Mouse (Mus musculus) embryo, embryonic 11.5 days (tissue): Measurements from ENCODE around the gene Epha2.
A peak's percentile ranks its signal among the peaks of the same experiment; 100 is the strongest.

Source experiments
- DNase-seq: peaks from one replicate; pipeline ENCODE4 v3.0.0-alpha.2; 2012; ENCODE audit warnings: low read depth, low spot score

Epha2 gene

GRCm38 (mm10) chr4:141279783-141280182, 21.3 kb upstream of the Epha2 start:
- DNase-seq, result no peak

GRCm38 (mm10) chr4:141280471-141280870, 20.6 kb upstream of the Epha2 start:
- DNase-seq, result no peak

DNA sequence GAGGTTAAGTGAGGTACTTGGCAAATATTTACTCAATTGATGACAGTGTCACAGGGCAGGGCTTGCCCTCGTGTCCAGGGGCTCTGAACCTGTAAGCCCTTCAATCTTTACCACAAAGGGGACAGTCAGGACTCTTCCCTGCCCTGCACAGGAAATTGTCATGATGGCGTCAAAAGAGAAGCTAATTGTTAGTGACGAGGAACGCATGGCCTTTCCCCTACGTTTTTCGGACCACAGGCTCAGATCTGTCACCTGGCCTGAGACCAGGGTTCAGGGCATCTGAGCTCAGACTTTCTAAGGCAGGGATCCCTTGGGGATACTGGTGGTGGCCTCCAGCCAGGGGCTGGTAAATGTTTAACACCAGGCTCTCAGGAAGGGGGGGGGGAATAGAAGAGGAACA, 19.9 kb upstream of the Epha2 start:
- no peak for DNase-seq

DNA sequence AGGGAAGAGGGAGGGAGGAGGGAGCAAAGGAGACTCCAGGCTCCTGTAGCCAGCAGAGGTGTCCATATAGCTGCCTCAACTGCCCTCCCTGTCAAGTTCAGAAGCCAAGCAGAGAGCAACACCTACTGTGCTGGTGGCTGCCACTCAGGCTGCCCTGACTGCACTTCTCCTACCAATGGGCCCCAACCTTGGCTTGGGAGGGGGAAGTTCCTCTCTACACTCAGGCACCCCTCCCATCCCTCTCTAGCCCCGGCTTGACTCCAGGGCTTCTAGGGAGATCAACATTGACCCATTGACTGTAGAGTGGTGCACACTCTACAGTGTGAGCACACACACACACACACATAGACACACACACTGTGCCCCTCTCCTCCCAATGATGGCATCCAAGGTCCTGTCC, 19.5 kb upstream of the Epha2 start:
- no peak for DNase-seq

DNA sequence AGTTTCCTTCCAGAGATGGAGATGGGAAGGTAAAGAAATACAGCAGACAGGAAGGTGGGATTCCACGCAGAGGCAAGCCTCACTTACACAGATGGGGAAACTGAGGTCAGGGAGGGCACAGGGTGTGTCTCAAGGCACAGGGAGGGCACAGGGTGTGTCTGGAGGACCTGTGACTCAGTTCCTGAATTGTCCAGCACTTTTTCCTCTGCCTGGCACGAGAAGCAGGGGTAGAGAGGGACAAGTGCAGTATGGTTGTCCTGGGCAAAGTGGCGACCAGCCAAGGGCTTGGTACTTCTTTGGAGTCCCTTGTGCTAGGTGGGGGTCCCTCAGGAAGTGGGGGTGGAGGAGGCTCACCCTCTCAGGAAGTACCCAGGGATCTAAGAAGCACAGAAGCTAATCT, 19.0 kb upstream of the Epha2 start:
- DNase-seq, result no peak

DNA sequence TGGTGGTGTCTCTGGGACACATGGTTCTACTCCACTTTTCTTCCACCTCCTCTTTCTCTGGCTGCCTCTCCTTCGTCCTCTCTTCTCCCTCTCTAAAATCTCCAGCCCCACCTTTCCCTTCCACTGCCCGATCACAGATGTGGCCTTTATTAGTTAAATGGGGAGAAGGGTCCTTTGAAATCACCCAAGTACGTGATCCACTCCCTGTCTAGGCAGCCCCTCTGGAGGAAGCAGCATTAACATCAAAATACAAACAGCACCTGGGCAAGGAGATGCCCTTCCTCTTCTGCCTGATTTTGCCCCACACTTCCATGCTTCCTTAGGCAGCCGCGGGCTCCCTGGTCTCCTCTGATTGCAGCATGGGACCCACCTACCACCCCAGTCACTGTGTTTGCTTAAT, 18.4 kb upstream of the Epha2 start:
- no peak for DNase-seq

GRCm38 (mm10) chr4:141283176-141283878, 17.7 kb upstream of the Epha2 start:
- DNase-seq, result no peak

DNA sequence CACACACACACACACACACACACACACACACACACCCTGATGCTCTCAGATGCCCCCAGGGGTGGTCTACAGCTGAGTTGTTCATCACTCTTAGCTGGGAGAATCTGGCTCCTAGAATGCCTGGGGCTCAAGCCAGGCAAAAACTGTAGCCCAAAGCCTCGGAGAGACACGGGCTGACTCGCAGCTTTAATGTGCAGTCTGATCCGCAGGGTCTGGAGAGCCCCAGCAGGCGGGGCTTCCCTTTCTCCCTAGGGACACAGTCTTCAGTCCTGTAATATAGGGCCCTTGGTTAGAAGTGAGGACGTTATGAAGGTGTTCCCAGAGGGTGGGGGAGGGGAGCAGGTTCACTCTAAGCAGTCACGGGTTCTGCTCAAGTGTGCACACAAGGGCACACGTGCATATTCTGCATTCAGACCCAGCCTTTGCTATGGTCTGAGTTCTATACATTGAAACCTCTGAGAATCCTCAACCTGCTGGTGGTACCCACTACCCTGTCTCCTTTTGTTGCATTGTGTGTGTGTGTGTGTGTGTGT, 17.1 kb upstream of the Epha2 start:
- DNase-seq, result no peak

GRCm38 (mm10) chr4:141284486-141284885, 16.6 kb upstream of the Epha2 start:
- no peak for DNase-seq

GRCm38 (mm10) chr4:141285128-141285527, 15.9 kb upstream of the Epha2 start:
- DNase-seq, result no peak

DNA sequence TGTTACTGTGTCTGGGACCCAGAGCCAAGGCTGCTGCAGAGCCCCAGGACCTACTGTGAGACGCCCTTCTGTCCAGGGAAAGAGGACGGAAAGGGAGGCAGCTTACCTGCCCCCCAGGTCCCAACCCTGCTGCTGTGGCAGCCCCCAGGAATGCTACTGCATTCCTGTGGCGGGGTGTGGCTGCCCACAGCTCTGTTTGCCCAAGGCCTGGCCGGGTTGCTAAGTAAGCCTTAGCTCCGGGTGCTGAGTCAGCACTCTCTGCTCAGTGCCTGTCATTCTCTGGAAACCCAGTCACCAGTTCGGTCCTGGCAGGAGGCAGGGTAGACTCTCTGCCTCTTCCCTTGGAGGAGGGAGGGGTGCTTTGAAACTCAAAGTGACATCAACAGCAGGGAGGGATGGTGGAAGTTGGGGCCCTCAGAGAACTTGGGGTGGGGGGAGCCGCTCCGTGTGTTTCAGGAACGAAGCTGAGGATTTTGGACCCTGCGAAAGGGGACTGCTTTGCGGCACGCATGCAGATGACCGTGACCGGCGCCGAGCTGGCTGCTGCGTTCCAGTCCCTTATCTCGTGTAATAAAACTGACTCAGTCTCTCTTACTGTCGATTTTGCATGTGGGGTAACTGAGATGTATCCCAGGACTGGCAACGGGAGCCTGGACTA, 14.1 kb upstream of the Epha2 start:
- no peak for DNase-seq

DNA sequence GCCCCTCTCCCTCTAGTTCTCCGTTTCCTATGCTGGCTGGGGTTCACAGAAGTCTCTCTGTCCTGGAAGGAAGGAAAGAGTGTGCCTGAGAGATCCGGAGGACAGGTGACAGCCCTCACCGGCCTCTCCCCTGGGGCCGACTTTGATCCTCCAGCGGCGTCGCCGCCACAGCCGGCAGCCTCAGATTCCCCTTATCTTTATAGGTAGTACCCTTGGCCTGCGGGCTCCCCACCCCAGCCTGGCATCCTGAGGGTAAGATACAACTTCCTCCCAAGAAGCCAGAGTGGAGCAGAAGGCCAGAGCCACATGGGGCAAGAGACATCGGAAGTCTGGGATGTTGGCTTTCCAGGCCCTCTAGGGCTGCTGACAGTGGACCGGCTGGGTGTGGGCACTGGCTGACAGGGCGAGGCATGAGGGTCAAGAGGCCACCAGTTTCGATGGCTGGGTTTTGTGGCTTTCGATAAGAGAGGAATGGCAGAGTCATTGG, 13.5 kb upstream of the Epha2 start:
- DNase-seq, result no peak

DNA sequence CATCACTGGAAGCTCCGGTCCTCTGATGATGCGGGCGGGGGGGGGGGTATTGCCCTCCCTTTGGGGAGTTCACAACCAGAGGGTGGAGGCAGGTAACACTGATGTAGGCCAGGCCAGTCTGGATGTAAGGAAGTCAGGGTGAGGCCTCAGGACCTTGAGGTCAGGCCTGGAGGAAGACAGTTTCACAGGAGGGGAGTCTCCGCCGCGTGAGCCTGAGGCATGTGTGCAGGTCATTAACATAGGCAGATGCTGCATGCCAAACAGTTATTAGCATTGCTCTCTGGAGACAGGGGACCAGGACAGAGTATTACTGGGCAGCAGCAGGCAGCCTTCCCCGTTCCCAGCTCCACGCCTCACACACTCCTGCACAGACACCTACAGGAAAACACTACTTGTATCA, 12.9 kb upstream of the Epha2 start:
- DNase-seq, result no peak

DNA sequence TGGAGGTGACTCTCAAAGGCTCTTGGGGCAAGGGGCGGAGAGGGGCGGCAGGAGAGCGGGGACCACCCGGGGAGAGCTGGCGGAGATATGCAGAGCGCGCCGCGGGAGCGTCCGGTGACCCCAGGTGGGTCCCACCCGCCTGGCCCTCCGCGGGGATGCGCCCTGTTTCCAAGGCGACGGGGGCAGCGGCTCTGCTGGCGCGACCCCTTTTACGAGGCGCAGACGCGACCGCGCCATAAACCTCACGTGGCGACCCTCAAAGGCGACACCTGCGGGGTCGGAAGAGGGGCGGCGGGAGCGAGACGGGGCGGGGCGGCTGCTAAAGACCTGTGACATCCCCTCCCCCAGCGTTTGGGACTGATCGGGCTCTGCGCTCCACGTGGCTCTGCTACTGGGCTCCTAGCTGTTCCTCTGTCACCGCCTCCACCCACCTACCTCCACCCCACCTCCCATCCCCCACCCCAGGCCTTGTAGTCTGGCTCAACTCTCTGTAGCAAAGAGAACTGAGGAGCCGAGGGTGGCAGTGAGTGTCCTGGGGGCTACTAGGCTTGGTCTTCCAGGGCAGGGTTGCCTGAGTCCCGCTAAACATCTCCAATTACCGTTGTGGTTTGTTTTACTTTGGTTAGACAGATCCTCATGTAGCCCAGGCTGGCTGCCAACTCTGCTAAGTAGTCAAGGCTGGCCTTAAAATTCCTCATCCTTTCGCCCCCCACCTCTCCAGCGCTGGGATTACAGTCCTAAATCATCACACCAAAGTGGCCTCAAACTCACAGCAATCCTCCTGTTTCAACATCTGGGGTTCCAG, 9.3 kb upstream of the Epha2 start:
- peak; percentile 39 for DNase-seq

DNA sequence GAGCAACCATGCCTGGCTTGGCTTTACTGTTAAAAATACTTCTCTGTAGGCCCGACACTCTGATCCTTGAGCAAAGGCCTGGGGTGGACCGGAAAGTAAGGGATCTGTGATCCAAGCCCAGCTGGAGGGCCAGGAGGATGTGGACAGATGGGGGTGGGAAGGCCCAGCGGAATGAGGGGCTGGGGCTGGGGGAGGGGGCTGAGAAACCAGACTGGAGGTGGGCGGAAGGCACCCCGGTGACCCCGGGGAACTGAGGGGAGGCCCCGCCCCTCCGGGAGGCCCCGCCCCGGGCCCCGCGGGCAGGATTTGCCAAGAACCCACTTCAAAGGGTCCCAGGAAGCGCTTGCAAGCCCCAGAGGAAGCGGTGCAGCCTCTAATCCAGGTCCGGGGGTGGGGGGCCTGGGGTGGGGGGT, 5.3 kb upstream of the Epha2 start:
- no peak for DNase-seq

- no peak for DNase-seq
Observed at GRCm38 (mm10) chr4:141297934-141298333, 3.1 kb upstream of the Epha2 start.

- no peak for DNase-seq
Observed at GRCm38 (mm10) chr4:141299356-141299755, 1.7 kb upstream of the Epha2 start.

DNA sequence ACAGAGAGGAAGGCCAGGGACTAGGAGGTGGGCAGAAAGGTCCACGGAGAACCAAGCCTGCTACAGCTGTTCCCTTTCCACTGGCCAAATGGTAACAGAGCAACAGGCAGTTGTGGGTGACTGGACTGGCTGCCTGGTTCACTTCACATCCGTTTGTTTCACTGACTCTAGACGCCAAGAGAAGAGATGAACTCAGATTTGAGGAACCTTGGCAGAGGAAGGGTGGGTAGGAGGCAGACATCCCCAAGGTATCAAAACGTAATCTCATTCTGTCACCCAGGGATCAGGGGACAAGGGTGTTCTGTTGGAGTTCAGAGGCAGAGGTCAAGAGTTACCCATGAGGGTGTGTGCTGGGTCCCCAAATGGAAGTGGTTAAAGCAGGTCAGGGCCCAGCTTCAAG, 844 bp upstream of the Epha2 start:
- DNase-seq, result no peak

- DNase-seq, result no peak
Observed at GRCm38 (mm10) chr4:141301591-141302427, 769 bp downstream of the Epha2 start.

GRCm38 (mm10) chr4:141302428-141303401, 1.7 kb downstream of the Epha2 start:
- no peak for DNase-seq
